Mouse (Mus musculus) macrophage (primary cell): ENCODE measurements around the gene Ppp1r12b. TPM values are rescaled to one million over a fixed set of nuclear protein-coding genes. Genes with fewer than 3 reads are reported as not detected.
"Not testable (repeated sequence)": the region's sequence is repeated elsewhere in the genome, so short reads cannot be mapped to it uniquely, and the experiment has no call there.

Source experiments
- H3K27ac ChIP-seq: fragments of 350-480 bp; formaldehyde crosslinking; 2 replicates; pipeline ENCODE4 v1.9.0; 2021
- H3K36me3 ChIP-seq: fragments of 350-480 bp; formaldehyde crosslinking; 2 replicates; pipeline ENCODE4 v1.9.0; 2021; ENCODE audit errors: inconsistent target
- H3K4me3 ChIP-seq: fragments of 350-480 bp; formaldehyde crosslinking; 2 replicates; pipeline ENCODE4 v1.9.0; 2021; ENCODE audit errors: inconsistent target
- H3K79me2 ChIP-seq: fragments of 350-480 bp; formaldehyde crosslinking; 2 replicates; pipeline ENCODE4 v1.9.0; 2021; ENCODE audit errors: inconsistent target
- WGBS: methylation state at CpG from one replicate; pipeline ENCODE4 v1.1.7; 2026; ENCODE audit warnings: inconsistent platforms; ENCODE audit not compliant: missing documents; 5-methylcytosine and 5-hydroxymethylcytosine counted together
- polyA plus RNA-seq: library from polyadenylated mRNA; stranded (reverse); fragments of 250-400 nt; gene quantifications from 3 replicates; pipeline ENCODE4 v1.2.4, GENCODE M21; 2018; ENCODE audit warnings: inconsistent platforms

The Ppp1r12b gene
- polyA plus RNA-seq, 1 experiment from 2014 or later = 2.2 TPM

DNA sequence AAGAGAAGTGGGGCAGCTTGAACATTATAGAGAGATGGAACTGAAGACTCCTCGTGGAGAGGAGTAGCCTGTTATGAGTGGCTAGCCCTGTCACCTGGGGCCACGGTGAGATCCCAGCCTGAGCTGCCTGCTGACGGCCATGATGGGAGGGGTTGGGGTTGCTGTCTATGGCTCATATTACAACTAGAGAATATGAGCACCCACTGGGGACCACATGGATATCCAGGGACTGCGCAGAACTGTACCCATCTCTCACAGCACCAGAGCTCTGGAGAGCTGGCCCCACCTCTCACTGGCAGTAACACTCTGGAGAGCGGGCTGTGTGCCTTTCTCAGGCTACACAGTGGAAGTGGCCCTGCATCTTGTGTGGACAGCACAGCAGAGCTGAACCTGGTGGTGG, 104.5 kb downstream of the Ppp1r12b start:
- Histone ChIP-seq H3K4me3 (no peak overlapping the region), H3K79me2 (no peaks in the 10 kb centered on the region), H3K36me3 (no peaks in the 10 kb centered on the region; the same call in 1 of the 2 replicates), H3K27ac (no peak overlapping the region)
- 90% methylated on average over 4 of the region's 5 CpGs for WGBS

DNA sequence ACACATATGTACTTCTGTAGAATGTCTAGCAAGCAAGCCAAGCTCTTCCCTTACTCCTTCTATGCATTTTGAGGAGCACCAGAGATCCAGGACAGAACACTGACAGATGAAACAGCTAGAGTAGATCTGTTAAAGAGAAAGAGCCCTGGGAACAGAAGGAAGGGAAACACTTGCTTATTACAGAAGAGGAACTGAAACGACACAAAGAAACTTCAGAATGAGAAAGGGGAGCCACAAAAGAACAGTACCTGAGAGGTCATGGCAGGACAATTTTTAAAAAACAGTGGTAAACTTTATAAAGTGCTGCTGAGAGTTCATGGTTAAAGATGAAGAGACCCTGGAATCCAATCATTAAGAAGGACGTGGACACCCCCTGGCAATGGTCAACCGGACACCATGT, 105.4 kb downstream of the Ppp1r12b start:
- H3K79me2 ChIP-seq = no peaks in the 10 kb centered on the region
- no peak overlapping the region for H3K4me3 ChIP-seq
- no peak overlapping the region for H3K27ac ChIP-seq
- H3K36me3 ChIP-seq = no peaks in the 10 kb centered on the region; the same call in 1 of the 2 replicates
- WGBS = 68% methylated on average over 3 of the region's 3 CpGs

DNA sequence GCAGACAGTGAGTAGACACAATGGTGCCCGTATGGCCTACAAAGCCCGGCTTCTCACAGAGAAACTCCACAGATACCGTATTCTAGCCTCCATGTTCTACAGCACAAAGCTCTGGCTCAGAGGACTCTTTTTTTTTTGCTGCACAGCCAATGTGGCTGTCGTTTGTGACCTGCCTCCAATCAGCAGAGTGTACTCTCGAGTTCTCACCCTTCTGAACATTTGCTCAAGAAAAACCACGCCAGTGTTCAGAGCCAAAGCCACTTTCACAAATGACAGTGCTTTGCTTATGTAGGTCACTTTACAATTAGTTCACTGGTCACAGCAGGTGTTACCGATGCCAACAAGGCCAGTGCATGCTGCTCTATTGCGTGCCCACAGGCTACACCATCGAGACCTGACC, 107.9 kb downstream of the Ppp1r12b start:
- Histone ChIP-seq H3K4me3 (no peak overlapping the region), H3K36me3 (no peaks in the 10 kb centered on the region; the same call in 1 of the 2 replicates)
- 95% methylated on average over 9 of the region's 9 CpGs for WGBS

DNA sequence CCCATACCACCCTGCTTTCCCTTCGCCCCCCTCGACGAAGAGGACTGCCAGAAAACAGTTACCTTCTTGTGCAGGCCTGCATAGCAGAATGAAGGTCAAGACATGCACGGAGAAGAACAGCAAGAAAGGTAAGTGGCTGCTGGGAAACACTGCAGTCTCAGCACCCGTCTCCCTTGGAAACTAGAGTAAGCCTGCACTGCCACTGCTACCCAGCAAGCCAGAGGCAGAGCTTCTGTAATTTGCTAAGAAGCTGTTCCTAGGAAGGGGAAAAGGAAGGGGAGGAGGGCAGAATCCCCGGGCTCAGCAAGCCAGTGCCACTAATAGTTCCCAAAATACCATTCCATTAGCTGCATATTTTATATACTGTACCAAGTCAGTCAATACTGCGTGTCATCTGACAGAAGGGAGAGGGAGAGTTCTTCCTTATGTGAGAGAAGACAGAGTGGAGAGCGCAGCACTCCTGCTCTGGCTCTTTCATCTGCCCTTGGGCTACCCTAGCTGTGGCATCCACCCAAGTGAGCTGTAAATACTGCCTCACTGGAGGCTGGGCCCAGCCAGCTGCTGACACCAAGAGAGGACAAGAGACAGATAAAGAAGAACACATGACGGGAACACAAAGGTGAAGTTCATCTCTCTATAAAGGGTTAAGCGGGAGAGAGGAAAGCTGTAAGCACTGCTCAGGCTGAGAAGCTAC, 109.3 kb downstream of the Ppp1r12b start:
- Histone ChIP-seq H3K4me3 (no peak overlapping the region), H3K27ac (no peak overlapping the region), H3K36me3 (peaks cover 6% of the 10 kb centered on the region; the same call in 1 of the 2 replicates), H3K79me2 (no peaks in the 10 kb centered on the region)
- WGBS = 91% methylated on average over 10 of the region's 10 CpGs

More for the DNA sequence above, 107.9 kb downstream of the Ppp1r12b start:
- H3K27ac ChIP-seq = no peak overlapping the region
- H3K79me2 ChIP-seq = no peaks in the 10 kb centered on the region

DNA sequence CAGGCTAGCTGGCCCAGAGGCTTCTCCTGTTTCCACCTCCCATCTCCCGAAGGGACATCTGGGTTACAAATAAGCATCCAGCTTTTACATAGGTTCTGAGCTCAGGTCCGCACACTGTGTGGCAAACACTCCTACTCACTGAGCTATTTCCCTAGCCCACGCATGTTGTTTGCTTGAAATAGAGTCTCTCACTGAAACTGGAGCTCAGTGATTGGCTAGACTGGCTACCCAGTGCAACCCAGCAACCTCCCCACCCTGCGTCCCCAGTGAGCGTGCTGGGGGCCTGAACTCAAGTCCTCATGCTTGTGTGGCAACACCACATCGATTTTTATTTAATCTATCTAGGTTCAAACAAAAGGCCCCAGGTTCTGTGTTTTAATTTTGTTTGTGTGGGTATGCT, 112.4 kb downstream of the Ppp1r12b start:
- Histone ChIP-seq H3K36me3 (0 out of 2 replicates have a peak, but pooled peaks cover 6% of the 10 kb centered on the region), H3K27ac (no peak overlapping the region), H3K4me3 (no peak overlapping the region), H3K79me2 (no peaks in the 10 kb centered on the region)
- 98% methylated on average over 6 of the region's 6 CpGs for WGBS

DNA sequence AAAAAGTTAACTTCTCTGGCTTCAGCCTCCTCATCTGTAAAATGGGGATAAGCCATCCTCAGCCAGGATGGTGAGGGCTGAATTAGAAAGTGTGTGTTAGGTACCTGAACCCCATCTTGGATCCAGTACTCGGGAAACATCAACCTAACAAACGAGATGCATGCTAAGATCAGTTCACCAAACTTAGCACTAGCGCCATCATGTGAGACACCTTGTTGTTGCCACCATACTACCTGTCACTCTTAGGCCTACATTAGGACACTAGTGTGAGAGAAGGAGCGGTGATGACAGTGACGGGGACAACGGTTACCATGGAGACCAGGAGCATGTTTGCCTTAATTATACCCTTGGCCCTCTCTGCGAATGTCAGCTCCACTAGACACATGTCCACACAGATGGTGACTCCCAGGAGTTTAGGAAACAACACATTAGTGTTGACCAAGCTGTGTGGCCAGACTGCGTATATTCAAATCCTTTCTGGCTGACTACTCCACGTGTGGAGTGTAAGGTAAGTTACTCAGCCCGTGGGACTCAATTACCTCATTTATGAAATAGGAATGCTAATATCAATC, 118.7 kb downstream of the Ppp1r12b start:
- Histone ChIP-seq H3K36me3 (peaks cover under 1% of the 10 kb centered on the region; the same call in 1 of the 2 replicates), H3K27ac (no peak overlapping the region), H3K79me2 (no peaks in the 10 kb centered on the region), H3K4me3 (no peak overlapping the region)
- WGBS = 95% methylated on average over 10 of the region's 10 CpGs

DNA sequence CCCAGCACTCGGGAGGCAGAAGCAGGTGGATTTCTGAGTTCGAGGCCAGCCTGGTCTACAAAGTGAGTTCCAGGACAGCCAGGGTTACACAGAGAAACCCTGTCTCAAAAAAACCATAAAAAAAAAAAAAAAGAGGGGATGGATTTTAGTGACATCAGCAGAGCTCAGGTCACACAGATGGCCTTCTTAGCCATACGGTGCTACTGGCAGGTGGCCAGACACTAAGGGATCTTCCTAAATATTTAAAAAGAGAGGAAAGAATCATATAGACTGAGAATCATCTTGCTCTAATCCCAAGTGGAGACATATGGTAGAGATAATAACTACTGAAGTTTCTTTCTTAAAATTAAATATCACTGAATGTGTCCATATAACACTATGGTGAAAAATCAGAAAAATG, 124.9 kb downstream of the Ppp1r12b start:
- not testable (repeated sequence) for H3K27ac ChIP-seq, H3K36me3 ChIP-seq, H3K79me2 ChIP-seq, H3K4me3 ChIP-seq
- WGBS = 100% methylated on average over 1 of the region's 3 CpGs

DNA sequence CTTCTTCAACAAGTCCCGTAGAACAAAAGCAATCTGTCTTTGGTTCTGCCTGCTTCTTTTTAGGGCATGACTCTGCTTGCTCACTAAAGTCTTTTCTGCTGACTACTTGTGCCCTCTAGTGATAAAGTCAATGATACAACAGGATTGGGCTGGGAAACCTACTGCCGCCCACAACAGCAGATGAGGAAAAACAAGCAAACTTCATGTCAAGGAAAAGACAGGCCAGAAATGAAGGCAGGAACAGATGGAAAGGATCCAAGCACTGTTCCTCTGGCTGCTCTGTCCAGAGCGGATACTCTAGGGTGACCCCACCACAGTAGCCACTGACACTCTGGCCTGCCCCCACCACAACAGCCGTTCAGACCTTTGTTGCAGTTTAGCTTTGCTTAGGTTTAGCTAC, 126.1 kb downstream of the Ppp1r12b start:
- Histone ChIP-seq H3K27ac (no peak overlapping the region), H3K79me2 (no peaks in the 10 kb centered on the region), H3K36me3 (no peaks in the 10 kb centered on the region; the same call in 1 of the 2 replicates), H3K4me3 (no peak overlapping the region)
- WGBS = 86% methylated on average over 4 of the region's 4 CpGs

DNA sequence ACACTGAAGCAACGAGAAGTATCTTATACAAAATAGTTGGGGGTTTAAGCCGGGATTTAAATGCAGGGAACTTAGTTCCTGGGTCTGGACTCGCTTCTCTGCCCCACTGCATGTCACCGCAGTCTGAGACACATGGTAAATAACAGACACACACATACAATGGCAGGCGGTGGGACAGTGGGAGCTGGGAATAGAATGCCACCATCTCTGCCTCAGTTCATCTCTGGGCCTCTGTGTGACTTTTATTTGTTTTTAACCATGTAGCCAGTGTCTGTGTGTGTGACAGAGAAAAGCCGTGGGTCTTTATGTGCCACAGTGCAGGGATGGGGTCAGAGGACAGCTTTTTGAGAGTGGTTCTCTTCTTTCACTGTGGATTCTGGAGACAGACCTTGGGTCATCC, 130.8 kb downstream of the Ppp1r12b start:
- no peak overlapping the region for H3K4me3 ChIP-seq
- no peaks in the 10 kb centered on the region for H3K79me2 ChIP-seq
- H3K36me3 ChIP-seq = no peaks in the 10 kb centered on the region
- 89% methylated on average over 6 of the region's 6 CpGs for WGBS
- H3K27ac ChIP-seq = no peak overlapping the region

DNA sequence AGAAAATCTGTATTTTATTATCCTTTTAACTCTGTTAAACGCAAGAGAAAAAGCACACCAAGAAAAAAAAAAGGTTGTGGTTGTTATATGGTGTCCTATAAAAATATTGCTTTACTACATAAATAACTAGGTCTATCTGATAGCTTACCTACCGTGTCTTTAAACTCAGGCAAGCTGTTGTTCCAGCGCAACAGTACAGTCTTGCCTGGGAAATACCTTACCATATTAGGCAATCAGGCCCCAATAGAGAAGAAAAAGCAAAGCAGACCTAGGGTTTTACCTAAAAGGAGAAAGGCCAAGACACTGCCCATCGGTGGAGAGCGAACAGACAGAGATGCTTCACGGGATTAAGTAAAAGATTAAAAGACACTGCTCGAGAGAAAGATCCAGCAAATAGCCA, 131.9 kb downstream of the Ppp1r12b start:
- Histone ChIP-seq H3K27ac (no peak overlapping the region), H3K36me3 (no peaks in the 10 kb centered on the region), H3K4me3 (no peak overlapping the region), H3K79me2 (no peaks in the 10 kb centered on the region)
- 98% methylated on average over 5 of the region's 7 CpGs for WGBS

DNA sequence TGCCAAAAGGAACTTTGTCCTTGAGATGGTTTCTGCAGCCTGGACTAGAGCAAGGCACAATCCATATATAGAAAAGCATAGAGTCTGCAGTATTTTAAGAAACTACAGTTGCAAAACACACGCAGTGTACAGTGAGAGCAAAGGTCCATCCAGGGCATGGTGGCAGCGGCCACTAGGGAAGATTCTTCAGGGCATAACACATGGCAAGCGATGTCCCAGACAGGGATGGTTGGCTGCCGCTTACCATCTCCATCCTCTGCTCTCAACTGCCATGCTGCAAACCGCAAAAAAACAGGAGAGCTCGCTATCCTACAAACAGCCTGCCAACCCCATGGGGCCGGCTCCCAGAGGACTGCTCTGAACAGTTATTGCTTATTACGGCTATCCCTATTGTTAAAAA, 132.4 kb downstream of the Ppp1r12b start:
- Histone ChIP-seq H3K79me2 (no peaks in the 10 kb centered on the region), H3K4me3 (no peak overlapping the region), H3K27ac (no peak overlapping the region), H3K36me3 (no peaks in the 10 kb centered on the region)
- WGBS = 94% methylated on average over 8 of the region's 8 CpGs

DNA sequence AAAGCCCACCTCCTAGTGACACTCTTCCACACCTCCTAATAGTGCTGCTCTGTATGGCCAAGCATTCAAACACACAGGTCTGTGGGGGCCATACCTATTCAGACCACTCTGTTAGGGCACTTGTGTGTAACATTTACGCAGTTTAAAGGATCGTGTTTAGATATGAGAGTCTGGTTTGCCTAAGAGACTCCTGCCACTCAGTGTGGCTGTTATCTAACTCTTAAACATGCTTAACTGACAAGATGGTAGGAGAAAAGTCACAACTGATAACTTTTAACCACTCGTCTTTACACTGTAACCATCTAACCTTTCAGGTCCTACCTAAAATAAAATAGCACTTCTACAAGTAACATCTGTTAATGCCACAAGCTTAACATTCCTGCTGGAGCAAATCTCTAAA, 134.9 kb downstream of the Ppp1r12b start:
- Histone ChIP-seq H3K36me3 (no peaks in the 10 kb centered on the region), H3K4me3 (no peak overlapping the region), H3K79me2 (no peaks in the 10 kb centered on the region), H3K27ac (no peak overlapping the region)
- WGBS = 94% methylated on average over 3 of the region's 3 CpGs

DNA sequence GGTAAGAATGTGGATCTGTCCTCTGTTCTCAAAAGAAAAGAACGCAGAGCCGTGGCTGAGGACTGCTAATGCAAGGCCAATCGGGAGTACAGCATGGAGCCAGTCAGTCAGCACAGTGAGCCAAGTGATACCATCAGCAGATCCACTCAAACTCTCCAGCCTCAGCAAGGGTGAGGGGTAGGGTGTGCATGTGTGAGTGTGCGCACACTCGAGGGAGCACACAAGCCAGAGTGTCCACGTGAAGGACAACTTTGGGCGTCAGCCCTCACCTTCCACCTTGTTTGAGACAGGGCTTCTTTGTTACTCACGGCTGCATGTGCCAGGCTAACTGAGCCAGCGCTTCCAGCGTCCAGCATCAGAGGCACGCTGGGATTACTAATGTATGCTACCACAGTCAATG, 136.5 kb downstream of the Ppp1r12b start:
- no peaks in the 10 kb centered on the region for H3K36me3 ChIP-seq
- WGBS = 90% methylated on average over 11 of the region's 11 CpGs
- H3K27ac ChIP-seq = no peak overlapping the region
- H3K4me3 ChIP-seq = no peak overlapping the region
- no peaks in the 10 kb centered on the region for H3K79me2 ChIP-seq

DNA sequence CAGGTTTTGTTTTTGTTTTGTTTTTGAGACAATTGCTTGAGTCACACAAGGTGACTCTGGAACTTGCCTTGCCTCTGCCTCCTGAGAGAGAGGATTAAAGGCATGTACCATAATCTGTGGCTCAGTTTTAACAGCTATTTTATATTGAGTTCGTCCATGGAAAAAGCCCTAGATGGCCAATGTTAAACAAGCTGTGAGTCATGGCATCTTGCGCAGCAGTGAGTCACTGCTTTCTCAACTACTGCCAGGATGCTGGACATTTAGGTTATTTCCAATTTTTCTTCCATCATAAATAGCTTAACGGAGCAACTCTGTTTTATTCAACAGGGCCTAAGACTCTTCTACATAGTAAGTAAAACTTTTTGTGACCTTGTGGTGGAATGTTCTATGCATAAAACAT, 137.0 kb downstream of the Ppp1r12b start:
- no peak overlapping the region for H3K27ac ChIP-seq
- H3K4me3 ChIP-seq = no peak overlapping the region
- WGBS = 83% methylated on average over 3 of the region's 3 CpGs
- H3K36me3 ChIP-seq = no peaks in the 10 kb centered on the region
- no peaks in the 10 kb centered on the region for H3K79me2 ChIP-seq

DNA sequence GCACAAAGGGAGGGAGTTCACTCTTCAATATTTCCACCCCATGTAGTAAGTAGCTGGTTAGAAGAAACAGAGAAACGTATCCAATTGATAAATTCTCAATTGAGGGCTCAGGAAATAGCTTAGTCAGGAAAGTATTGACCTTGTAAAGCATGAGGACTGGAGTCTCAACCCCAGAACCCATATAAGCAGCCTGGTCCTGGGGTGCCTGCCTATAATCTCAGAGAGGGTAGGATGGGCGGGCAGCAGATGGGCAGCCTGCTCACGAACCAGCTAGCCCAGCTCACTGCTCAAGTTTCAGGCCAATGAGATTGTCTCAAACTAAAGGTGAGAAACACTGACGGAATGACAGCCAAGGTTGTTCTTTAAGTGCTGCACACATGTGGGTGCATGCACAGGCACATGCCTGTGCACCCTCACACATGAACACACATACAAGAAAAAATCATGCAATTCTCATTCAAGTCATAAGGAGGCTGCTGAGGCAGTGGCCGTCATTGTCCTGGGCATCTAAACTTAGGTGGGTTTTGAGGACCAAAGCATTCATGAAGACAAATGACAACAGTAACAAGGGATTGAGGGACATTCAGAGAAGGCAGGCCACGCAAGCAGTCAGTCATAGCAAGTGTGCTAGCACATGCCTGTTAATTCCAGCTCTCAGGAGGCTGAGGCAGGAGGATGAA, 137.7 kb downstream of the Ppp1r12b start:
- H3K36me3 ChIP-seq = no peaks in the 10 kb centered on the region

More for the DNA sequence above, 137.7 kb downstream of the Ppp1r12b start:
- H3K79me2 ChIP-seq = no peaks in the 10 kb centered on the region
- WGBS = 98% methylated on average over 6 of the region's 6 CpGs
- no peak overlapping the region for H3K4me3 ChIP-seq
- no peak overlapping the region for H3K27ac ChIP-seq
